Mouse (Mus musculus): ENCODE data around the gene Ak2.

GRCm38 (mm10) chr4:129024775-129025174, 33.0 kb downstream of the Ak2 start:
- TF ChIP-seq CTCF (IDR thresholded peaks at IDR 0.05; ENCODE audit: low read depth, low read length), result no peak
- no peak for TF ChIP-seq POLR2A (IDR thresholded peaks at IDR 0.05; ENCODE audit: extremely low read depth, insufficient read depth, low read length)

Measured in liver, adult 2 months (tissue).